Mouse (Mus musculus) natural killer cell, adult 2 months (primary cell): Measurements from ENCODE around the gene R3hdml.

ENCODE experiments used
- DNase-seq, 2 experiments: peaks; one replicate each; pipeline ENCODE4 v3.0.0; 2022; ENCODE audit warnings: low spot score in 2 of 2

The R3hdml gene

DNA sequence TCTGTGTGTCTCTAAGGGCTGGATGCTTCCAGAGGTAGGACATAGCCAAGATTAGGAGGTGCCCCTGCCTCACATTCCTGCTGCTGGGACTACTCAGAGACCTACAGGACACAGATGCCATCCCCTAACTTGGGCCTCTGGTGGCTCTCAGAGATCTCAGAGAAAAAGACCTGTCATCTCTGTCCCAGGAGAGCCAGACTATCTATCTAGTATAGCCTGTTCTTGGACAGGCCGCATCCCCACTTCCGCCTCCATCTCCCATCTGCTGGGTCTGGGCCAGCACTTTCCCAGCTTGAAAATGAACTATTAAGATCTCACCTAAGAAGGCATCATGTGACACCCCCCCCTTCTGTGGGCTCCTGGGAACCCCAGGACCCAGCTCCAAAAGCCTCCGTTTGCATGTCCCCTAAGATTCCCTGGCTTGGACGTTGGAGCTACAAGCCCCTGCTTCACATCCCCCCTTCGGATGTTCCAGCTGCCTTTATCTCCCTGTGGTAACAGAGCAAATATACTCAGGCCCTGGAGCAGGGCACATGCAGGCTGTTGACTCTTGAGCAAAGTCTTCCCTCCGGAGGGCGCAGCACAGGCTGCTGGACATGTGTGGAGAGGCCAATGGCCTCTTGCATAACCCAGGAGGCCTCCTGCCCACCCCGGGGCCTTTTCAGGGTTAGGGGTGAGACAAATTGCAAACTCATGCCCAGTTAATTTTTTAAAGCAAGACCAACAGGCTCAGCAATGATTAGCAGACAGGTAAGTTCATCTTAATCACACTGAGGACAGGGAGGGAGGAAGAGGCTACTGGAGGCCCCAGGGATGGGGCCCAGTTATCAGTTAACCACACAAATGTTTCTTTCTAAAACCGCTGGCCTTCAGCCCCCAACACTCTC is 48.4 kb downstream of the R3hdml start:
- no peak for DNase-seq

DNA sequence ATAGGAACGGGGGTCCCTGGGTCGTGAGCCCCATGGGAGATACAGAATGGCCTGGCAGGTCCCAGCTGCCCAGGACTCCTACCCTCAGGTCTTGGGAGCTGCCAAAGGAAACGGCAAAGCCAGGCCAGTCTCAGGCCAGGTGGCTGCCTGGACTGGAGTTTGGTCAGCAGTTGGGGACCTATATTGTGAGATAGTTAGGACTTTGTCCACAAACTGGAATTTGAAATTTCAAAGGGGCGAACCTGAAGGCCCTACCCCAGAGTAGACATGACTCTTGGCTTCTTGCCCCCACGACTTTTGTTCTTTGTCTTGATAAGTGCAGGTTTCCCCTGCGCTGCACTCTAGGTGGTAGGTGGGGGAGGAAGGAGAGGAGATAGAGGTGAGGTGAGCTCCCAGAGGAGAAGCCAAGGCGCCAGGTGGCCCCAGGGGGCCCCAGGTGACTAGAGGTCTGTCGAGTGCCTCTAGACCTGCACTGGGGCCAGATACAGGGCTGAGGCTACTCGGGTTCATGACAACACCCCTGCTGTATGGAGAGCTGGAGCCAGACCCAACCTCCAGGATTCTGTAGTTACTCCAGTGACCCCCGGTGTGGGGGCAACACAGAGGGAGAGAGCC is 49.6 kb downstream of the R3hdml start:
- DNase-seq = no peak

DNA sequence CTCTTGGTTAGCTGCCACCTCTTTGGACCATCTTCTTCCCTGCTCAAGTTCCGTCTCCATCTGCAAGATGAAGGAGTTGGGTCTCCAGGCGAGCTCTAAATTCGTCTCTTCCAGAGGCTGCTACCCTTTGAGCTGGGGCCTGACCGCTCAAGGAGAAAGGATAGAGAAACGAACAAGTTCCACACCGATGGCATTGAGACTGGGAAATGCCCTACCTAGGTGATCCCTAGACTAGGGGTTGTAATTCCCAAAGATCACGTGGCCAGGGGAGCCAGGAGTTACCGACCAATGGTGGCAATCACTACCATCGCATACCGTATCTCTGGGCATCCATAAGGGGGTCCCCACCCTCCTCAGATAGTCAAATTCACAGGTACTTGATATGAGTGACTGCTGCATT is 50.6 kb downstream of the R3hdml start:
- no peak for DNase-seq

- no peak for DNase-seq
Observed at GRCm38 (mm10) chr2:163546623-163547318, 54.7 kb downstream of the R3hdml start.

GRCm38 (mm10) chr2:163548822-163549221 is 56.7 kb downstream of the R3hdml start:
- no peak for DNase-seq

DNA sequence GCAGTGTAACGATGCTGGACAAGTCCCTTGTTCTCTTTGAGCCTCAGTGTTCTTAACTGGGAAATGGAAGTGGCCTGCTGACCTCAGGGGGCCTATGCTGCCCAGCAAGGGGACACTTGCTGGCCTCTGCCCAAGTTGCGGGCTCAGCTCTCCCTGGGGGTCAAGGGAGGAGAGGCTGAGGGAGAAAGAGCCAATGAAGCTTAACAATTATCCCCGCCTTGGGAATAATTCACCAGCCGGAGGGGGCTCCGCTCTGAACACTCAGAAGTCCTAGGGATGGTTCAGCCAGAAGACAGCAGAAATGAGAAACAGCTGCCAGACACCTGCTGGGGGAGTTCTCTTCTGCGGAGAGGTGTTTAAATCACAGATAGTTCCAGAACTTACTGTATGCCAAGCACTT is 57.7 kb downstream of the R3hdml start:
- no peak for DNase-seq
